Mouse (Mus musculus) lung, adult 2 months (tissue): ENCODE measurements around the gene Msi1.

Source experiments
- CTCF ChIP-seq: fragments of 200-500 bp; IDR thresholded peaks from 2 replicates; pipeline ENCODE4 v1.5.1; 2011; ENCODE audit warnings: mild to moderate bottlenecking, low read length, control low read depth; ENCODE audit not compliant: insufficient read depth
- POLR2A ChIP-seq: fragments of 200-500 bp; IDR thresholded peaks from 2 replicates; pipeline ENCODE4 v1.6.1; 2011; ENCODE audit warnings: low read depth, mild to moderate bottlenecking, control low read depth, low read length, borderline replicate concordance; ENCODE audit errors: extremely low read depth

DNA sequence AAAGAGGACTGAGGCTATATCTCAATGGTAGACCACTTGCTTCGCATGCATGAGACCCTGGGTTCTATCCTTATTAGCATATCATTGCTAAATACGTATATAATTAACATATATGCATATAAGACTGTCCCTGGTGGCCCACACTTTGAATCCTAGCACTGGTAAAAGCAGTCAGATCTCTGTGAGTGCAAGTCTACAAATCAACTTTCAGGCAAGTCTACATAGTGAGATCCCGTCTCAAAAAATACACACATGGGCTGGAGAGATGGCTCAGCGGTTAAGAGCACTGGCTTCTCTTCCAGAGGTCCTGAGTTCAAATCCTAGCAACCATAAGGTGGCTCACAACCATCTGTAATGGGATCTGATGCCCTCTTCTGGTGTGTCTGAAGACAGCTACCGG is 61.7 kb downstream of the Msi1 start:
- TF ChIP-seq CTCF (no peak), POLR2A (no peak)
